Mouse (Mus musculus): ENCODE measurements at regions not wholly inside any gene's neighbourhood (a gene's known extent, or its start where the extent isn't known, plus 50 kb on each side); places are given as distances from the start of the nearest gene placed in this dataset.
A peak's percentile ranks its signal among the peaks of the same experiment; 100 is the strongest.

DNA sequence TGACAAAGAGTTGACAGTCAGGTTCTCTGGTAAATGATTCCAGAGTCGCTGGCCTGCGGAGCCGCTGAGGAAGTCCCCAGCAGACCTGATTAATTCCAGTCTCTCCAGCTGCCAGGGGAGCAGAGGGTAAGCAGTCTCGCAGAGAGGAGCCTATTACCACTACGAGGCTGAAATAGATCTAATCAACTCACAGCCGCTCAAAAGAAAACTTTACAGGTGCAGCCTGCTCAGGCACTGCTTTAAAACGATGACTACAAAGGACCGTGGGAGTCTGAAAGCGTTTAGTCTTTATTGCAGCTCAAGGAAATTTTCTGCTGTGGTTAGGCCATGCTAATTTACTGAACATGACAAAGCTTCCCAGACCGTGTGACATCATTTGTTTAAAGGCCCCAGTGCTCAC lies 462.3 kb upstream of the Pou3f3 start:
- Histone ChIP-seq H3K9ac (ENCODE audit: low read depth, low read length) (no peak overlapping the region), H3K36me3 (ENCODE audit: control insufficient read depth, insufficient read depth, low read length) (no peaks in the 10 kb centered on the region), H3K9me3 (ENCODE audit: control insufficient read depth, low read length) (no peaks in the 10 kb centered on the region), H3K4me2 (ENCODE audit: low read length) (peak overlapping the region; percentile 14; the same call in 1 of the 2 replicates), H3K4me1 (ENCODE audit: control insufficient read depth, insufficient read depth, low read depth, low read length) (no peaks in the 10 kb centered on the region; the same call in none of the 2 replicates), H3K27me3 (replicated peaks; ENCODE audit: control insufficient read depth, insufficient read depth, low read length) (no peaks in the 10 kb centered on the region), H3K4me3 (ENCODE audit: low read length) (no peak overlapping the region), H3K27ac (ENCODE audit: low read depth, low read length) (no peak overlapping the region)
- 0 out of 2 replicates have a peak, but pooled peaks have one; percentile 29 for ATAC-seq
- 6% methylated on average over 10 of the region's 10 CpGs for WGBS

DNA sequence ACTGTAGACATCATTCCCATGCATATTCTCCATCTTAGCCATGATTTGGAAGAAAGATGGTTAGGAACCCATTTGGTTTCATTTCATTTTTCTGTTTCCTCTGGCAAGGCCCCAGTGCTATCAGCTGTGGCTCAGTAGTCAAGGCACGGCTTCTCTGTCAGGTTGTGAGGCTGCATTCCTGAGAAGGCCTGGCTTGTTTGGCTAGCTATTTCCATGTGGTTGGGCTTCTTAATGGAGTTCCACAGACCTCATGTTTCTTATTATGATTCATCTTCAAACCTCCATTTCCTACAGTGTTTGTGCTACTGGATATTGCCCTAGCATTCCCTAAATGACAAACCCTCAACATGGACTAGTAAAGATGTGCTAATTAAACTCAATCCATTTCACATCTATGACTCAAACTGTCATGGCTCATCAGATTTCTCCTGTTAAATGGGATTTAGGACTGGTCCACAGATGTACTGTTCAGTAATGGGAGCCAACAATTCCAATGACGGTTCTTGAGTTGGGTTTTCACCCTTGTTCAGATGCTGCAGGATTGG lies 459.0 kb upstream of the Pou3f3 start:
- ATAC-seq: no peak
- H3K4me2 ChIP-seq (ENCODE audit: low read length): no peak overlapping the region
- H3K9me3 ChIP-seq (ENCODE audit: control insufficient read depth, low read length): no peaks in the 10 kb centered on the region
- no peak overlapping the region for H3K27ac ChIP-seq (ENCODE audit: low read depth, low read length)
- no peaks in the 10 kb centered on the region; the same call in 1 of the 2 replicates for H3K4me1 ChIP-seq (ENCODE audit: control insufficient read depth, insufficient read depth, low read depth, low read length)
- H3K36me3 ChIP-seq (ENCODE audit: control insufficient read depth, insufficient read depth, low read length): no peaks in the 10 kb centered on the region
- no peak overlapping the region for H3K9ac ChIP-seq (ENCODE audit: low read depth, low read length)
- H3K27me3 ChIP-seq (replicated peaks; ENCODE audit: control insufficient read depth, insufficient read depth, low read length): no peaks in the 10 kb centered on the region
- no peak overlapping the region for H3K4me3 ChIP-seq (ENCODE audit: low read length)
- WGBS: 86% methylated on average over 2 of the region's 2 CpGs

DNA sequence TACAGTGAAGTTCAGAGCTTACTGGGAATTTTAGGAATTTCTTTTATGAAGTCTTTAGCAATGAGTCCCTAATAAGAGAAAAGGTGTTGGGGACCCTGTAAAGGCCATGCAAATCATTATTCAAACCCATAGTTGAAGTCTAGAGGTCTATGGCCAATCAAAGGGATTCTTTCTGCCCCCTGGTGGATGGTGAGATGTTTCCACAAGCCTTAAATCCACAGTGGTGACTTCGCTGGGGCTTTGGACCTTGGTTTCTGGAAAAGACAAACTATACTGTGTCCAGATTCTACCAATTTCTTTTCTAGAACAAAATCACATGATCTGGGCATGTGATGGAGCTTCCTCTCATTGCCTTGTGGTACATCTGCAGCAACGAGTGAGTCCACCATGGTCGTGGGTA lies 457.2 kb upstream of the Pou3f3 start:
- WGBS: 84% methylated on average over 3 of the region's 3 CpGs
- Histone ChIP-seq H3K9ac (ENCODE audit: low read depth, low read length) (no peak overlapping the region), H3K4me1 (ENCODE audit: control insufficient read depth, insufficient read depth, low read depth, low read length) (peaks cover 10% of the 10 kb centered on the region), H3K27ac (ENCODE audit: low read depth, low read length) (no peak overlapping the region), H3K4me3 (ENCODE audit: low read length) (no peak overlapping the region), H3K4me2 (ENCODE audit: low read length) (no peak overlapping the region), H3K9me3 (ENCODE audit: control insufficient read depth, low read length) (no peaks in the 10 kb centered on the region), H3K36me3 (ENCODE audit: control insufficient read depth, insufficient read depth, low read length) (no peaks in the 10 kb centered on the region), H3K27me3 (replicated peaks; ENCODE audit: control insufficient read depth, insufficient read depth, low read length) (no peaks in the 10 kb centered on the region)
- ATAC-seq: no peak

DNA sequence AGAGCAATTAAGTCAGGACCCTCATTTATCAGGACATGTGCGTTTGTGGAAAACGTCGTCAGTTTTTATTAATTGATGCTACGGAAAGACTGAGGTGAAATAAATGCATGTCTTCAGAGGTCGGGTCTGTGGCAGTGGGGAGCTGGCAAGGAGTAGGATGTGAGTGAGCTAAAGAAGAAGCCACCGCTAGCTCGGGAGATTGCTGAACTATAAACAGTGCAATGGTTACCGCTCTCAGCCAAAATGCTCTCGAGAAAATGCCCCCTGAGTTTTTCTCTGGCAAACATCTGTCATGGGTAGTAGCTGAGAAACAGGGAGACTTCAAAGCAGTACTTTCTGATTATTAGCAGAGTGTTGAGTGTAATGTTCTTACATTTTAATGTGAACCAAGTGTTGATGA lies 454.4 kb upstream of the Pou3f3 start:
- H3K27ac ChIP-seq (ENCODE audit: low read depth, low read length): no peak overlapping the region
- 34% methylated on average over 9 of the region's 9 CpGs for WGBS

DNA sequence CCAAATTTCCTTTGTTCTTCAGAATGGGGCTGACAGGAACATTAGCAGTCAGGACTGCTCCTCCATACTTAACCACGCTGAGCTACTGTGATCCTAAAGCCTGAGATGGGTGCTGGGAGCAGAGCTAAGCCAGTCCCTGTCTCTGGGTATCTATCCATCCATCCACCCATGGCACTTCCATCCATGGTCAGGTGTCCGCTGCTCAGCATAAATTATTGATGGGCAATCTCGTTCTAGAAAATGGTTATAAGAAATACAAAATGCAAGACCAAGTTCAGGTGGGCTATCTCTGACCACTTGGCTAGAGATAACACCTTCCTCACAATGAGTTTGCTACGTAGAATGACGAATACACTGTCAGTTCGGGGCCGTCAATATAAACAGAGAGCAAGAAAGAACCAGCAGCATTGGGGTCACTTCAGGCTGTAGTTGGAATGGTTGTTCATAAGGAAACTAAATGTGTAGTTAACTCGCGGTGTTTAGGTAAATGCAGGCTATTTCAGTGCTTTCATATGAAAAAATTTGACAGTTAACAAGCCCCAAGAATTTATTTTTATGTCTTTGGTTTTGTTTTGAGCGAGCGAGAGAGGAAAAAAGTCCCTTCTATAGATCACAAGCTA lies 453.9 kb upstream of the Pou3f3 start:
- H3K4me3 ChIP-seq (ENCODE audit: low read length): no peak overlapping the region
- H3K9me3 ChIP-seq (ENCODE audit: control insufficient read depth, low read length): no peaks in the 10 kb centered on the region
- H3K4me2 ChIP-seq (ENCODE audit: low read length): no peak overlapping the region
- WGBS: 86% methylated on average over 11 of the region's 11 CpGs
- peaks cover 11% of the 10 kb centered on the region for H3K4me1 ChIP-seq (ENCODE audit: control insufficient read depth, insufficient read depth, low read depth, low read length)
- ATAC-seq: no peak
- no peaks in the 10 kb centered on the region for H3K27me3 ChIP-seq (replicated peaks; ENCODE audit: control insufficient read depth, insufficient read depth, low read length)
- no peaks in the 10 kb centered on the region for H3K36me3 ChIP-seq (ENCODE audit: control insufficient read depth, insufficient read depth, low read length)
- H3K9ac ChIP-seq (ENCODE audit: low read depth, low read length): no peak overlapping the region
- H3K27ac ChIP-seq (ENCODE audit: low read depth, low read length): no peak overlapping the region

More for the DNA sequence above, 454.4 kb upstream of the Pou3f3 start:
- Histone ChIP-seq H3K36me3 (ENCODE audit: control insufficient read depth, insufficient read depth, low read length) (no peaks in the 10 kb centered on the region), H3K4me2 (ENCODE audit: low read length) (no peak overlapping the region), H3K4me1 (ENCODE audit: control insufficient read depth, insufficient read depth, low read depth, low read length) (peaks cover 11% of the 10 kb centered on the region), H3K4me3 (ENCODE audit: low read length) (no peak overlapping the region), H3K9me3 (ENCODE audit: control insufficient read depth, low read length) (no peaks in the 10 kb centered on the region), H3K9ac (ENCODE audit: low read depth, low read length) (no peak overlapping the region), H3K27me3 (replicated peaks; ENCODE audit: control insufficient read depth, insufficient read depth, low read length) (no peaks in the 10 kb centered on the region)
- no peak for ATAC-seq

DNA sequence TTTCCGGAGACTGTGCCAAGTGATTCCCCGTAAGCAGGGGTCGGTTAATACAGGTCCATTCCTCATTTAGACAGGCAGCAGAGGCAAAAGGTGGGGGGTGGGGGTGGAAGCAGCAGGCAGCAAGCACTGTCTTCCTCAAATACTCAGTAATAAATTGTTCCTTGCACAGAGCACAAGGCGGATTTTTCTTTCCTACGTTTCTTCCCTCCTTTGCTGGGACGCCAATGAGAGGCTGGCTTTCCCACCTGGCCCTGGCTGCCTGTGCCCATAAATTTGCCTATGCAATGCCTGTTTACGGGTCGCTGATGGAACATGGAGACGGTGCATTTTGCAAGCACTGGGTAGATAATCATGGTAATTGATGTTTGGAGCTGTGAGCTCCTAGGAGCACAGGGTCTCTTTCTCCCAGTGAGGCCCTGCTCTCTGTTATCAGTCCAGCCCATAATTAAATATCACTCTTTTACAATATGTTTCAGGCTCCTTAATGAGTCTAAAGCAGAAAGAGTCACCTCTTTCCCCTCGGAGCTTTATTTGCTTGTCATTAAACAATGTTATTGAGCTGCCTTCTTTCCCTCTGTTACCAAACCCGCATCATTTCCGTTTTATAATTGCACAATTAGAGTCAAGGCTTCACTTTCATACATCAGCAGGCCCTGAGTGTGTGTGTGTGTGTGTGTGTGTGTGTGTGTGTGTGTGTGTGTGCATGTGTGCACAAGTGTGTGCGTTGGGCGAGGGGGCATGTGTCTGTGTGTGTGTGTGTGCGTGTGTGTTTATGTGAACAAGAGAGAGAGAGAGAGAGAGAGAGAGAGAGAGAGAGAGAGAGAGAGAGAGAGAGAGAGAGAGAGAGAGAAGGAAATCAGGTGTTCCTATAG lies 452.7 kb upstream of the Pou3f3 start:
- 21% methylated on average over 15 of the region's 15 CpGs for WGBS
- ATAC-seq: peak; percentile 49
- Histone ChIP-seq H3K27me3 (replicated peaks; ENCODE audit: control insufficient read depth, insufficient read depth, low read length) (no peaks in the 10 kb centered on the region), H3K4me1 (ENCODE audit: control insufficient read depth, insufficient read depth, low read depth, low read length) (peaks cover 11% of the 10 kb centered on the region), H3K27ac (ENCODE audit: low read depth, low read length) (peak overlapping the region; percentile 68), H3K36me3 (ENCODE audit: control insufficient read depth, insufficient read depth, low read length) (no peaks in the 10 kb centered on the region), H3K9me3 (ENCODE audit: control insufficient read depth, low read length) (no peaks in the 10 kb centered on the region), H3K4me2 (ENCODE audit: low read length) (peak overlapping the region; percentile 10), H3K9ac (ENCODE audit: low read depth, low read length) (0 out of 2 replicates have a peak overlapping the region, but pooled peaks have one; percentile 14), H3K4me3 (ENCODE audit: low read length) (no peak overlapping the region)

DNA sequence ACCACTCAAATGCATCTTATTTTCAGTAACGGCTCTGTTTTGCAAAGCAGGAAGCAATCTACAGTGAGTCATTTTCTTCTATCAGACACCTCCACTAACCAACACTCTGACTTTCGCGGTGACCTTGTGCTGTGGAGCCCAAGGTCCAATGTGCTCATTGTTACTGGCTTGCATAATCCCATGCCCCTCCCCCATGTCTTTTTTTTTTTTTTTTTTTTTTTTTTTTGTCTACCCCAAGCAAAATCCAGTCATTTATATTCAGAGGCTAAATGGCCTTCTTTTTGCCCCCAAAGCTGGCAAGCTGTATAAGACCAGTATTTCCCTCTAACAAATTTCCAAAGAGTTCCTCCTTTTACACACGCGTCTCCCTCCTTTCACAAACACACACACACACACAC lies 452.1 kb upstream of the Pou3f3 start:
- no peak overlapping the region for H3K9ac ChIP-seq (ENCODE audit: low read depth, low read length)
- peak; percentile 66 for ATAC-seq
- no peak overlapping the region for H3K27ac ChIP-seq (ENCODE audit: low read depth, low read length)
- no peaks in the 10 kb centered on the region for H3K9me3 ChIP-seq (ENCODE audit: control insufficient read depth, low read length)
- 10% methylated on average over 5 of the region's 5 CpGs for WGBS
- no peaks in the 10 kb centered on the region for H3K27me3 ChIP-seq (replicated peaks; ENCODE audit: control insufficient read depth, insufficient read depth, low read length)
- H3K4me1 ChIP-seq (ENCODE audit: control insufficient read depth, insufficient read depth, low read depth, low read length): peaks cover 11% of the 10 kb centered on the region
- H3K36me3 ChIP-seq (ENCODE audit: control insufficient read depth, insufficient read depth, low read length): no peaks in the 10 kb centered on the region
- peak overlapping the region; percentile 55 for H3K4me2 ChIP-seq (ENCODE audit: low read length)
- H3K4me3 ChIP-seq (ENCODE audit: low read length): peak overlapping the region; percentile 16

DNA sequence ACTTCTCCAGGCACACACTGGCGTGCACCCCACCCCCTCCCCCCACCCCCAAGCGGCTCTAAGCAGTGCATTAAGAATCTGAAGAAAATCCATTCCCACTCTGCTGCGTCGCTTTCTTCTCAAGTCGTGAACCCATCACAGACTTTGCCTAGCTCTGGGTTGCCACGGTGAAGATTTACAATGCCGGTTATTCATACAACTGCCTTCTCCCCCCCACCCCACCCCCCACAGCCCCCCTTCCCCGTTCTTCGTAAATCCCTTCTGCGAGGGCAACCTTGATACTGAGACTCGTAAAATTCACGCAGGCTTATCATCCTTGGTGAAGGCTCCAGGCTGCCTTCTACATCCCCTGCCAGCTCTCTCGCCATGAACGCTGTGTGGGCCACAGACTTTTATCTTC lies 451.7 kb upstream of the Pou3f3 start:
- Histone ChIP-seq H3K9me3 (ENCODE audit: control insufficient read depth, low read length) (no peaks in the 10 kb centered on the region), H3K4me2 (ENCODE audit: low read length) (peak overlapping the region; percentile 55), H3K4me3 (ENCODE audit: low read length) (peak overlapping the region; percentile 16), H3K27me3 (replicated peaks; ENCODE audit: control insufficient read depth, insufficient read depth, low read length) (no peaks in the 10 kb centered on the region), H3K27ac (ENCODE audit: low read depth, low read length) (peak overlapping the region; percentile 25; the same call in 1 of the 2 replicates), H3K9ac (ENCODE audit: low read depth, low read length) (0 out of 2 replicates have a peak overlapping the region, but pooled peaks have one; percentile 1), H3K36me3 (ENCODE audit: control insufficient read depth, insufficient read depth, low read length) (no peaks in the 10 kb centered on the region), H3K4me1 (ENCODE audit: control insufficient read depth, insufficient read depth, low read depth, low read length) (peaks cover 11% of the 10 kb centered on the region)
- peak; percentile 87 for ATAC-seq
- WGBS: 6% methylated on average over 14 of the region's 14 CpGs

DNA sequence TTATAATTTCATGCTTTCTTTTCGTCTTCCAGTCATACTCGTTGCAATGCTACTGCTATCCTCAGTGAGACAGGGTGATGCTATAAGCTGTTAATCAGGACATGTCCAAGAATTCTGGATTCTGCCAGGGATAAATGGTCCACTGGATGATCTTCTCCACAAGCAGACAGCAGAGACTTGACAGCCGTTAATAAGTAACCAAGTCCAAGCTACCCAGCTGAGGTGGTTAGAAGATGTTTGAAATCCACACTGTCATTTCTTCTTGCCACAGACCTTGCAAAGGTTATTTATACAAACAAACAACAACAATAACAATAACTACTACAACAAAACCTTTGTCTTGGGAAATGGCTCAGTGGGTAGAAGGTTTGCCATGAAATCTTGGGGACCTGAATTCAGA lies 443.2 kb upstream of the Pou3f3 start:
- Histone ChIP-seq H3K4me1 (ENCODE audit: control insufficient read depth, insufficient read depth, low read depth, low read length) (no peaks in the 10 kb centered on the region), H3K27ac (ENCODE audit: low read depth, low read length) (no peak overlapping the region), H3K4me3 (ENCODE audit: low read length) (no peak overlapping the region), H3K27me3 (replicated peaks; ENCODE audit: control insufficient read depth, insufficient read depth, low read length) (no peaks in the 10 kb centered on the region), H3K9ac (ENCODE audit: low read depth, low read length) (no peak overlapping the region), H3K4me2 (ENCODE audit: low read length) (no peak overlapping the region), H3K36me3 (ENCODE audit: control insufficient read depth, insufficient read depth, low read length) (no peaks in the 10 kb centered on the region), H3K9me3 (ENCODE audit: control insufficient read depth, low read length) (no peaks in the 10 kb centered on the region)
- WGBS: 89% methylated on average over 3 of the region's 3 CpGs
- ATAC-seq: no peak
